Mouse (Mus musculus): ENCODE measurements around the gene Ankrd33. TPM values are rescaled to one million over a fixed set of nuclear protein-coding genes. Genes with fewer than 3 reads are reported as not detected.

The Ankrd33 gene
- total RNA-seq, 2 experiments from 2014 or later: not detected

Other genes starting within 250 kb of the Ankrd33 start
- gene Scn8a, start 245.9 kb upstream of the Ankrd33 start, total RNA-seq (2015): not detected in 2 replicates
- under 0.01 TPM in 1 of 2 replicates, not detected in the other for gene Scn8a, start 245.9 kb upstream of the Ankrd33 start, total RNA-seq (2017)
- not detected in 2 replicates for gene Gm47841, start 68.4 kb upstream of the Ankrd33 start, total RNA-seq (2015)
- gene Gm47841, start 68.4 kb upstream of the Ankrd33 start, total RNA-seq (2017): not detected in 2 replicates
- 0.04 TPM in 1 of 2 replicates, not detected in the other for gene Fignl2, start 37.2 kb upstream of the Ankrd33 start, total RNA-seq (2015)
- 0.07 and 0.16 TPM in 2 replicates for gene Fignl2, start 37.2 kb upstream of the Ankrd33 start, total RNA-seq (2017)
- 6.9 and 8.2 TPM in 2 replicates for gene Acvrl1, start 12.8 kb downstream of the Ankrd33 start, total RNA-seq (2015)
- 27.6 and 34.9 TPM in 2 replicates for gene Acvrl1, start 12.8 kb downstream of the Ankrd33 start, total RNA-seq (2017)
- gene Acvr1b, start 58.3 kb downstream of the Ankrd33 start, total RNA-seq (2015): 7.4 and 7.7 TPM in 2 replicates
- 15.2 and 17.1 TPM in 2 replicates for gene Acvr1b, start 58.3 kb downstream of the Ankrd33 start, total RNA-seq (2017)
- 0.16 and 0.30 TPM in 2 replicates for gene Grasp, start 108.4 kb downstream of the Ankrd33 start, total RNA-seq (2015)
- 0.29 and 0.85 TPM in 2 replicates for gene Grasp, start 108.4 kb downstream of the Ankrd33 start, total RNA-seq (2017)
- gene Nr4a1, start 138.5 kb downstream of the Ankrd33 start, total RNA-seq (2015): 42.1 and 45.0 TPM in 2 replicates
- gene Nr4a1, start 138.5 kb downstream of the Ankrd33 start, total RNA-seq (2017): 37.0 TPM in 2 replicates
- gene Atg101, start 168.5 kb downstream of the Ankrd33 start, total RNA-seq (2015): 8.2 and 12.1 TPM in 2 replicates
- 53.3 and 58.0 TPM in 2 replicates for gene Atg101, start 168.5 kb downstream of the Ankrd33 start, total RNA-seq (2017)
- not detected in 2 replicates for gene 6030408B16Rik, start 177.5 kb downstream of the Ankrd33 start, total RNA-seq (2015)
- not detected in 2 replicates for gene 6030408B16Rik, start 177.5 kb downstream of the Ankrd33 start, total RNA-seq (2017)